Mouse (Mus musculus) lung, embryonic 16.5 days (tissue): ENCODE results near the gene Mybpc1. TPM values are rescaled to one million over a fixed set of nuclear protein-coding genes. Genes with fewer than 3 reads are reported as not detected.
"Not testable (repeated sequence)": the region's sequence is repeated elsewhere in the genome, so short reads cannot be mapped to it uniquely, and the experiment has no call there.

Source experiments
- ATAC-seq: fragments of 200-750 bp; cut with Nextera tagmentation; 2 replicates; pipeline ENCODE4 v1.8.0; 2017; ENCODE audit warnings: low read depth, mild to moderate bottlenecking, moderate library complexity
- H3K27ac ChIP-seq: fragments of 300-500 bp; sonication (generic); 2 replicates; pipeline ENCODE4 v1.5.1; 2014; ENCODE audit warnings: mild to moderate bottlenecking, control low read depth, low read length
- H3K27me3 ChIP-seq: fragments of 300-500 bp; sonication (generic); 2 replicates; pipeline ENCODE4 v1.6.1; 2014; ENCODE audit warnings: low read depth, low read length, mixed read lengths; ENCODE audit not compliant: control insufficient read depth, insufficient read depth
- H3K36me3 ChIP-seq: fragments of 300-500 bp; sonication (generic); 2 replicates; pipeline ENCODE4 v1.6.1; 2014; ENCODE audit warnings: low read length; ENCODE audit not compliant: control insufficient read depth, insufficient read depth
- H3K4me1 ChIP-seq: fragments of 300-500 bp; sonication (generic); replicated peaks from 2 replicates; pipeline ENCODE4 v1.6.1; 2014; ENCODE audit warnings: low read length, mixed read lengths; ENCODE audit not compliant: control insufficient read depth, insufficient read depth
- H3K4me2 ChIP-seq: fragments of 300-500 bp; sonication (generic); 2 replicates; pipeline ENCODE4 v1.6.1; 2014; ENCODE audit warnings: low read depth, low read length, control low read depth
- H3K4me3 ChIP-seq: fragments of 300-500 bp; sonication (generic); 2 replicates; pipeline ENCODE4 v1.5.1; 2014; ENCODE audit warnings: mild to moderate bottlenecking, low read length, control low read depth
- H3K9ac ChIP-seq: fragments of 300-500 bp; sonication (generic); 2 replicates; pipeline ENCODE4 v1.6.1; 2014; ENCODE audit warnings: low read length, control low read depth
- H3K9me3 ChIP-seq: fragments of 300-500 bp; sonication (generic); 2 replicates; pipeline ENCODE4 v1.6.1; 2016; ENCODE audit warnings: low read length; ENCODE audit not compliant: control insufficient read depth
- WGBS: fragments of 180-500 bp; shearing (Covaris S2); extraction: QIAGEN DNeasy Blood & Tissue Kit; methylation state at CpG from one replicate; pipeline ENCODE4 v1.1.7; 2014; 5-methylcytosine and 5-hydroxymethylcytosine counted together
- polyA plus RNA-seq: library from polyadenylated mRNA; unstranded; fragments of >200 nt; fragmentation: Nextera tagmentation; extraction: Ambion mirVana; gene quantifications from 2 replicates; pipeline ENCODE4 v1.2.1, GENCODE M21; 2015

The Mybpc1 gene
- polyA plus RNA-seq, 1 experiment from 2014 or later = 7.5 TPM

- no peak overlapping the region for H3K4me3 ChIP-seq
- ATAC-seq = no peak
- H3K27me3 ChIP-seq = no peaks in the 10 kb centered on the region
- no peak overlapping the region for H3K27ac ChIP-seq
- H3K9ac ChIP-seq = no peak overlapping the region
- H3K4me2 ChIP-seq = no peak overlapping the region
- 70% methylated on average over 8 of the region's 8 CpGs for WGBS
- H3K9me3 ChIP-seq = no peaks in the 10 kb centered on the region
- no peaks in the 10 kb centered on the region for H3K36me3 ChIP-seq
- no peaks in the 10 kb centered on the region for H3K4me1 ChIP-seq
These were observed 82.2 kb downstream of the Mybpc1 start for GRCm38 (mm10) chr10:88522795-88523194.

DNA sequence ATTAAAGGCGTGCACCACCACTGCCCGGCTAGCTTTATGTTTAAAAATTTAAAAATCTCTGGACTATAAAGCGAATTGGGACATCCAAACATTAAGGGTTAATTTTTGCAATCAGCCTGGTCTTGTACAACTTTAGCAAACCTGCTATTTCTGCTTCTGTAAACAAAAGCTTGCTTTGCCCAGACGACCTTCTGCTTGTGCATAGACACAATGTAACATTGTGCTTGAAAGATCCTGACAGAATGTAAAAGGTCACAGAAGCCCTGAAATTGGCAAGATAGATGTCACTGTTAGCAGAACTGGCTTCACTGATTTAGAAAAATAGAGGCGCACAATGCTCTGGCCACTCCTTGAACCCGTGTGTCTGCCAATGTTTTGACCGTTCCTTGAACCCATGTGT, 89.9 kb downstream of the Mybpc1 start:
- WGBS = 74% methylated on average over 7 of the region's 7 CpGs
- not testable (repeated sequence) for ATAC-seq

DNA sequence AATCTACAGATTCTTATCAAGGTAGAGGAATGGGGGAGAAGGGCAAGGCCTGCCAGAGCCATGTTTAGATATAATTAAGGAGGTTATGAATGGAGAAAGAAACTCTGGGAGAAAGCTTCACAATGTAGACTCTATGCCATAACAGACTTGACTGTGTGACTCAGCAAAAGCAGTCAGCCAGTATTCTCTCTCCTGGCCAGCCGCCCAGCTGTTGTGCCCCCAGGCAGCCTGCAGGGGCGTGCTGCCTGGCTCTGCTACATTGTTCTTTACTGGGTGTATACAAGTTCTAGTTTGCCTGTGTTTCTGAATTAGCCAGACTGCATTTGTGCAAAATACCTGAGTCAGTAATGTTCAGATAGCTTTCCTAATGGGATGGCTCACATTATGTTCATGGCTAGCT, 90.5 kb downstream of the Mybpc1 start:
- Histone ChIP-seq H3K27me3 (no peaks in the 10 kb centered on the region), H3K4me3 (no peak overlapping the region), H3K4me2 (no peak overlapping the region), H3K36me3 (no peaks in the 10 kb centered on the region), H3K9ac (no peak overlapping the region), H3K4me1 (peaks cover 7% of the 10 kb centered on the region; the same call in 1 of the 2 replicates), H3K27ac (no peak overlapping the region), H3K9me3 (no peaks in the 10 kb centered on the region)
- ATAC-seq = no peak
- 53% methylated on average over 2 of the region's 2 CpGs for WGBS

More for the DNA sequence above, 89.9 kb downstream of the Mybpc1 start:
- not testable (repeated sequence) for H3K4me3 ChIP-seq, H3K9ac ChIP-seq, H3K4me1 ChIP-seq, H3K27ac ChIP-seq, H3K27me3 ChIP-seq, H3K9me3 ChIP-seq, H3K4me2 ChIP-seq, H3K36me3 ChIP-seq

GRCm38 (mm10) chr10:88513574-88514135, 91.3 kb downstream of the Mybpc1 start:
- Histone ChIP-seq H3K9ac (no peak overlapping the region), H3K27me3 (no peaks in the 10 kb centered on the region), H3K4me1 (peaks cover 7% of the 10 kb centered on the region; the same call in 1 of the 2 replicates), H3K36me3 (no peaks in the 10 kb centered on the region), H3K4me2 (no peak overlapping the region), H3K27ac (no peak overlapping the region), H3K4me3 (no peak overlapping the region), H3K9me3 (no peaks in the 10 kb centered on the region)
- ATAC-seq = no peak
- 66% methylated on average over 8 of the region's 8 CpGs for WGBS

- H3K4me3 ChIP-seq = no peak overlapping the region
- no peaks in the 10 kb centered on the region for H3K27me3 ChIP-seq
- H3K9me3 ChIP-seq = no peaks in the 10 kb centered on the region
- no peaks in the 10 kb centered on the region for H3K36me3 ChIP-seq
- H3K9ac ChIP-seq = no peak overlapping the region
- peaks cover 7% of the 10 kb centered on the region; the same call in 1 of the 2 replicates for H3K4me1 ChIP-seq
- WGBS = 71% methylated on average over 9 of the region's 9 CpGs
- H3K27ac ChIP-seq = no peak overlapping the region
- ATAC-seq = no peak
- H3K4me2 ChIP-seq = no peak overlapping the region
These were observed 93.6 kb downstream of the Mybpc1 start for GRCm38 (mm10) chr10:88511355-88511754.

DNA sequence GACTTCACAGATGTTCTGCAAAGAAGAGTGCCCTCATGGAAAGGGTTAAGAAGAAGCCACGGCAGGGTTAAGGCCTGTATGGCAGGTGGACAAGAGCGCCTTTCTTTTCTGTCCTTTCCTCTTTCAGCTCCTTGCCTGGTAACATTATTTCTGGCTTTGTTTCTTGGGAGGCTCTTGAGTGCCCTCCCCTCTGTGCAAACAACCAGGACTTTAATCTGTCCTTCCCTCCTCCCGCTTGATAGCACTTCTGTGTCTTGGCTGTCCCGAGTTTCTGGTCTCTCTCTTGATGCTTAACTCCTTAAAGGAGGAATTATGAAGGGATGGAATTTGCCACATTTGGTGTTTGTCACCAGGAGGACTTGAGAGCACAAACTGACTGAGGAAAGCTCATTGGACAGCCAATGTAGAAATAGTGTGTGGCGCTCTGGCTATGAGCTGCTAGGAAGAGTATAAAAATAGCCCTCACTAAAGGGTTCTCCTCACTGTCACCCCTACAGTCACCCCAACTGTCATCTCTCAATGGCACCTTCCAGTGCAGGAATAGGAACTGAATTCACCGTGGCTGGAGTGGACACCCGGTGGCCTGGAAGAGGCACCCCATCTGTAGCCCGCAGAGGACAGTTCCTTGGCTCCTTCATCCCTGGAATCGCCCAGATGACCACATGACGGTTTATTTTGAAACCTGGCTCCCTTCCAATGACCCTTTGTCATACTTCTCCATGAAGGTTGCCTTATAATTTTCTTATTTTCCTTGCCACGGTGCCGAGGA, 94.3 kb downstream of the Mybpc1 start:
- WGBS = 27% methylated on average over 12 of the region's 12 CpGs
- ATAC-seq = peak; percentile 93

GRCm38 (mm10) chr10:88507691-88508143, 97.2 kb downstream of the Mybpc1 start:
- H3K4me1 ChIP-seq = peaks cover 10% of the 10 kb centered on the region
- ATAC-seq = no peak
- H3K36me3 ChIP-seq = no peaks in the 10 kb centered on the region
- H3K27ac ChIP-seq = no peak overlapping the region
- no peaks in the 10 kb centered on the region for H3K27me3 ChIP-seq
- H3K9ac ChIP-seq = no peak overlapping the region
- no peaks in the 10 kb centered on the region for H3K9me3 ChIP-seq
- WGBS = 73% methylated on average over 7 of the region's 7 CpGs
- no peak overlapping the region for H3K4me3 ChIP-seq
- H3K4me2 ChIP-seq = no peak overlapping the region

More for the DNA sequence above, 94.3 kb downstream of the Mybpc1 start:
- no peak overlapping the region for H3K4me3 ChIP-seq
- H3K36me3 ChIP-seq = no peaks in the 10 kb centered on the region
- no peak overlapping the region for H3K4me2 ChIP-seq
- no peak overlapping the region for H3K9ac ChIP-seq
- H3K27ac ChIP-seq = no peak overlapping the region
- peaks cover 7% of the 10 kb centered on the region; the same call in 1 of the 2 replicates for H3K4me1 ChIP-seq
- no peaks in the 10 kb centered on the region for H3K27me3 ChIP-seq
- H3K9me3 ChIP-seq = no peaks in the 10 kb centered on the region

GRCm38 (mm10) chr10:88505256-88505655, 99.7 kb downstream of the Mybpc1 start:
- Histone ChIP-seq H3K4me1 (peaks cover 14% of the 10 kb centered on the region), H3K27me3 (no peaks in the 10 kb centered on the region), H3K4me2 (no peak overlapping the region), H3K4me3 (no peak overlapping the region), H3K36me3 (no peaks in the 10 kb centered on the region), H3K9ac (no peak overlapping the region), H3K27ac (no peak overlapping the region), H3K9me3 (no peaks in the 10 kb centered on the region)
- no peak for ATAC-seq
- 40% methylated on average over 5 of the region's 5 CpGs for WGBS

- Histone ChIP-seq H3K4me2 (peak overlapping the region; percentile 91), H3K27ac (peak overlapping the region; percentile 78), H3K4me3 (peak overlapping the region; percentile 83), H3K27me3 (no peaks in the 10 kb centered on the region), H3K9ac (peak overlapping the region; percentile 91; the same call in 1 of the 2 replicates), H3K9me3 (no peaks in the 10 kb centered on the region), H3K36me3 (no peaks in the 10 kb centered on the region), H3K4me1 (peaks cover 14% of the 10 kb centered on the region)
- peak; percentile 6; the same call in 1 of the 2 replicates for ATAC-seq
- WGBS = 33% methylated on average over 3 of the region's 3 CpGs
These were observed 100.5 kb downstream of the Mybpc1 start for GRCm38 (mm10) chr10:88504481-88504880.
